Mouse (Mus musculus): Measurements from ENCODE around the gene Sox5.

Sox5 gene

DNA sequence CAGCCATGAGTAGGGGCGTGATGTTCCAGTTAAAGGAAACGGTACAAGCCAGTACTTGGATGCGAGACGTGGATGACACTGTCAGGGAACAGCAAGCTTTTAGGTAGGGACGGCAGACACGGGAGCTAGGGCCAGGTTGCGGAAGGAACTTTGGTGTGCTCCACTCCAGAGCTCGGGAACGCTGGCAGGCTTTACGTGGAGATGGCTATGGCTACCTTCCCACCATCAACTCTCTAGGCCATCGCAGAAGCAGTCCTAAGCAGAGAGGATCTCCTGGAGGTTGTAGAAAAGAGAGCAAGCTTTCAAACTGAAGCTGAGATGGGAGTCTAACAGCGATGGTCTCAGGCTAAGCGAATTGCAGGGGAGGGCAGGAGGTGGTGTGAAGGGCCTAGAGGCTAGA lies 60.9 kb downstream of the Sox5 start:
- DNase-seq (ENCODE audit: extremely low read depth, low read depth) = no peak

DNA sequence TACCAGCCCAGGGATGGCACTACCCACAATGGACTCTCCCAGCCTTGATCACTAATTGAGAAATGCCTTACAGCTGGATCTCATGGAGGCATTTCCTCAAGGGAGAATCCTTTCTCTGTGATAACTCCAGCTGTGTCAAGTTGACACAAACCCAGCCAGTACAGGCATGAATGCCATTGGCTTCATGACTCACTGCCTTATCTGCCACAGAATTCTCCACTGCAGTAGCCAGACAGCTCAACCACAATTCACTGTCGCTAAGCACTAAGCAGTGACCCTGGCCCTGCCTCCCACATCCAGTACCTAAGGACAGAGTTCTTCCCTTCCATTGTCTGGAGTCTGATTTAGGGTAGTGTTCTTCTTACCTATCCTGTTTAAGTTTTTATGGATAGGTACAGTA lies 65.4 kb downstream of the Sox5 start:
- DNase-seq (ENCODE audit: extremely low read depth, low read depth) = no peak

DNA sequence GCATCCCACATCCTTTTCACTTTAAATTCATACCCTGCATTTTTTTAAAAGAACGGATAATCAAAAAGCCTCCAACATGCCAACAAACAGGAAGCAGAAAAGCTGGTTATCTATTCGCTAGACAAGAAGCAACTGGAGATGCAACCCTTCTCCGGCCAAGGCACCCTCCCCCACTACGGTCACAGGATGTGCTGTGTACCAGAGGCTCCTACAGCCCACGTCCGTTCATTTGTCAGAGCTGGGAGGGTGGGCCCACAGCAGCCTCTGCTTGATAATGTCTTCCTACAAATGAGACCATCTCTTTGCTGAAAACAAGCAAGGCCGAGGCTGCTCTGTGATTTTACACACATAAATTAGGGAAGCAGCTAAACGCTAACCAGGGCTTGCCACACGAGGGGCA lies 69.9 kb downstream of the Sox5 start:
- no peak for DNase-seq (ENCODE audit: extremely low read depth, low read depth)

DNA sequence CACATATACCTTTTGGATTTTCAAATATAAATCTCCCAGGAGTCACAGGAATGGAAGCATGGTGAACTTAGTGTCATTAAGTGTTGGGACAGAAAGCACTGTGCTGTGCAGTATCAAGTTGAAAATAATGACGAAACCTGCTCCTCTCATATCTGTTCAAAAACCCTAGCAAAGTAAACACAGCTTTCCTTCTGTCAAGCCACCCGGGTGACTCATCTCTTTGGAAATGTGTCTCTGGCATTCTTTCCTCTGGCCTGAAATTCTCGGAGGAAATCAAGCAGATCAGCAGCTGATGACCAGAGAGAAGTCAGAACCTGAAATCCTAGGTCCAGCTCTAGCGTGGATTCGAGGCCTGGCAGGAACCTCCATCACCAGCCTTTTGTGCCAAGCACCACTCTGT lies 71.0 kb downstream of the Sox5 start:
- DNase-seq (ENCODE audit: extremely low read depth, low read depth) = no peak

DNA sequence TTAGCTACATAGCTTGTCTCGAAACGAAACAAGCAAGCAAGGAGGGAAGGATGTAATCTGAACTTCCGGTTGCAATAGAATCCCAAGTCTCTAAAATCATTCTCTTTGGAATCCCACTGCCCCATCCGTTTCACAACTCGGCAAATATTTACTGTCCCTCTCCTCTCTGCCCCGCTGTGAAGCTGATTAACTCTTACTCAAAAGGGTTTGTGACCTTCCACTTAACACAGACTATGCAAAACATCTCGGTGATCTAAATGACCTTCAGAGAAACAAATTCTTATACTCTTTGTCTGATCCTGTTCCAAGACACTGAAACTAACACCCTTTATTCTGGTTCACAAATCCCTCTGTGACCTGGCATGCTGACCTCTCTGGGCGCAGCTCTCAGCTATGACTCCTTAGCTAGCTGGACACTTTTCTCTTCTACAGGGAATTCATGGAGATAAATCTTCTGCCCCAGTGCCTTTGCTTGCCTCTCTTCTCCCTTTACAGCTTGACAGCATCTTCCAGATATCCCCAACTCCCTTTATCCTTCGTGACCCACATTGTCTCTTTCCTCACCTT lies 72.1 kb downstream of the Sox5 start:
- no peak for DNase-seq (ENCODE audit: extremely low read depth, low read depth)

DNA sequence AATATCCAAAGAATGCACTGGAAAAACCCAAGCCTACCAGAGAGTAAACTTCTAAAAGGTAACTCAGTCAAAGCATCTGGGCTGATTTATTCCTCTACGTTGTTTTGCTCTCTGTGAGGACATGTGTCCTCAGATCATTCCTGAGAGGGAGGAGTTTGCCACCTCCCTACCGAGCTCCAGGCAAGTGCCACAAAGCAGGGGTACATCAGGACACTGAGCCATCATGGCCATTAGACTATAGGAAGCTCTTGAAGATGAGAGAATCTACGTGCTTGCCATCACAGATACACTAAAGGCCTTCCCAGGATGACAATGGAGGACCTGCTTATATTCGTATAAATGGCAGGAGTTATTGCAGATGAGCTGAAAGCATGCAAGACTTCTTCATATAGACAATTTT lies 73.4 kb downstream of the Sox5 start:
- no peak for DNase-seq (ENCODE audit: extremely low read depth, low read depth)

DNA sequence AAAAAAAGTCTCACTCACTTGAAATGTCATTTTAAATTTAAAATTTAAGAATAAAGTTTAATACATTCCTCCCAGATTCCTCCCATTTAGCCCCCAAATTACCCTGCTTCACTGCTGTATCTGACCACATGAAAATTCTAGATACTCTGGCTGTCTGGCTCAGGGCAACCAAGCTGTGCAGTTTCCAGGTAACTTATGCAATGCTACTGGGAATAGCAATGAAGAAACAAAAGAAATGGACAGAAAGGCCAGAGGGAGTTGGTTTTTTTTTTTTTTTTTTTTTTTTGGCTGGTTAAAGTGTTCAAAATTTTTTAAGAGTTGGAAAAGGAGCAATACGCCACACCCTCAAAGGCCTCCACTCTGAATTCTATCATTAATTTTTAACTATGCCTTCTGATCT lies 73.8 kb downstream of the Sox5 start:
- DNase-seq (ENCODE audit: extremely low read depth, low read depth) = no peak

DNA sequence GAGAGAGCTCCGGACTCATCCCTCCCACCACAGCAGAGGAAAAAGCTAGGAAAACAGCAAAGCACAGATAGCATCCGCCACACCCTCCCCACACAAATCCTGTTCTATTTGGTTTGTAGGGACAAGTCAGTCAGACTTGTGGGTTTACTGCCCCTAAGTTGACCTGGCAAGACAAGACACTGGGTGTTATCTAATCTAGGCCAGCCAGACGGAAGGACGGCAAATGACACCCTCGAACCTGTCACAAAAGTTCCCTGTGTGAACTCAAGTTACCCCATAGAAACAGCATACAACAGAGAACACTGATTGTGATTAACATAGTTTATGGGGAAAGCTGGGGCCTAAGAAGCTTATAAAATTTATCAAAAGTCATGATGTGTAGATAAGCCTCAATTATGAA lies 76.8 kb downstream of the Sox5 start:
- DNase-seq (ENCODE audit: extremely low read depth, low read depth) = no peak

DNA sequence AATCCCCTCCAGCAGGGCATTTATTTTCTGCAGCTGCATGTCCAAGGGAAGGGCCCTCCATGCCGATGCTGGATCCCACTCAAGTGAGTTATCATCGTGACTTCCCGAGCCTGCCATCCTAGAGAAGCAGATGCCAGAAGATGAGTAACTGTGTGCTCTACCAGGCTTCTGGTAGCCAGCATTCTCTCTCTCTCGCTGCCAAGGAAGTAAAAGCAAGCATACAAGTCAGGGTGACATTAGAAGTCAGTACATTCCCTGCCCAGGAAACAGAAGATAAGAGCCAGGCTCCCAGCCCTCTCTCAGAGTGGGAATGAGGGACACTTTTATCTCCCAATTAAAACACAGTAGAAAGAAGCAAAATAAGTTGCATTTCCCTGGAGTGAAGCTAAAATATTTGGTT lies 86.1 kb downstream of the Sox5 start:
- DNase-seq (ENCODE audit: extremely low read depth, low read depth) = no peak

DNA sequence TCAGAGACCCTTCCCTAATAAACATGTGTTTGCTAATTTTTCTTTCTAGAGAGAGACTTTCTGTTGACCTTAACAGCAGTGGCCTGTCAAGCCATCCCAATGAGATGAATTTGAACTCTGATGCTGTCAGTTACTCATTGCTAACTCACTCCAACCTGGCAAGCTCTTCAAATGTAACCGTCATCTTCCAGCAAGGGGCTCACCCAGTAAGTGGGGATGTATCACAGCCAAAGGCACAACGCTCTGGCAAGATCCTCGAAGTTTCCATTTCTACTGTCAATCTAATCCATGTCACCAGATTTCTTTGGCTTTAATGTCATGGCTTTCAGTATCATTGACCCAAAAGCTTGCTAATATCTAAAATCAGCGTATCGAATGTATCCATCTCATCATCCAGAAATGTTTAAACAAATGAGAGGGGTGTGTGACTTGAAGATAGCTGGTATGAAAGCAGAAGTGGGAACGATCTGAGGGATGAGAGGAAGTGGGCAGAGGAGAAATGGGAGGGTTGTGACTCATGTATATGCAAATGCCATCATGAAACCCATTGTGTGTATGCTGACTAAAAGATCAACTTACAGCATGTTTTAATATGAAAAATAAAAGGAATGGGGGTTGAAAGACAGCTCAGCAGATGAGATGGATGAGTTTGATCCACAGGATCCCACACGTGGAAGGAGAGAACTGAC lies 88.4 kb downstream of the Sox5 start:
- no peak for DNase-seq (ENCODE audit: extremely low read depth, low read depth)

DNA sequence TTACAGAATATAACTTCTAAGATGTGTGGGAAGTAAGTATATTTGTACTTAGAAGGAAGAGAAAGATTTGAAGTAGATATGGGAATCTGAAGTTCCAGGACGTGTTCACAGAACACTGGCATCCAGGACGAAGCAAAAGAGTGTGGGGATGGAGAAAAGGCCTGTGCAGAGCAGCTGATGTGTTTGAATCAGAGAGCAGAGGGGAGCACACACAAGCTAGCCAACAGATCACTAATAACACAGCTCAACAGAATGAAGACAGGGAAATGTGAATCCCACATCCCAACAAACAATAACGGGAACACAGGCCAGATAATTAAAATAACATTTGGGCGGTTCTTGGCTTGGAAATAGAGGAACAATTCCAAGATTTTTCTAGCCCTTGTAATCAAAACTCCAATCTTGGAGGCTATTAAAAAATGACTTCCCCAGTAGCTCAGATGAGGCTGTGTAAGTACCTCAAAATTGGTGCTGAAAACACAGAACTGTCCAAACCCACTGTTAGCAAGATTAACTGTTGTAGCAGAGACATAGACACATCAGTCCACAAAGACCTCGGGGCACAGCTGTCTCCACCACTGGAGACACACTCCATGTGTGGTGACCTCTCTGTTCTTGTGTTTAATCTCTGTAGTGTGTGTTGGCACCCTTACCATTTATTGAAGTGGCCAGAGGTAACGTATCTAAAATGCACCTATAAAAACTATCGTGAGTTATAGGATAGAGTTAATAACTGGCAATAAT lies 90.3 kb downstream of the Sox5 start:
- no peak for DNase-seq (ENCODE audit: extremely low read depth, low read depth)

DNA sequence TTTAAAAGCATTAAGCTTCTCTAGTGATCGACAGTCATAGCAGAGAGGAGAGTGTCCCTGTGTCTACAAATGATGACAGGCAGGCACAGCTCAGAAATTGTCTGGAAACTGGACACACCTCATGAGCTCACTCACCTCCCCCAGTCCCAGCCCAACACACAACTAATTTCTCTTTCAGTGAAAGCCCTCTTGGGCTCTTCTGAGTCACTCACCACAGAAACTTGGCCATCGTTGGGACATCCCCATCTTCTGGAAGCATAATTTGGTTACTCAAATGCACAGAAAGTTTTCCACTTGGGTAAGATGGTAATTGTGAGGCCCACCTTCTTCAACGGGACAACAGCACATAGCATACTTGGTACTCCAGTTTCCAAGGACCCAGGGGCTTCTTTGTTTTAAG lies 92.7 kb downstream of the Sox5 start:
- DNase-seq (ENCODE audit: extremely low read depth, low read depth) = no peak

DNA sequence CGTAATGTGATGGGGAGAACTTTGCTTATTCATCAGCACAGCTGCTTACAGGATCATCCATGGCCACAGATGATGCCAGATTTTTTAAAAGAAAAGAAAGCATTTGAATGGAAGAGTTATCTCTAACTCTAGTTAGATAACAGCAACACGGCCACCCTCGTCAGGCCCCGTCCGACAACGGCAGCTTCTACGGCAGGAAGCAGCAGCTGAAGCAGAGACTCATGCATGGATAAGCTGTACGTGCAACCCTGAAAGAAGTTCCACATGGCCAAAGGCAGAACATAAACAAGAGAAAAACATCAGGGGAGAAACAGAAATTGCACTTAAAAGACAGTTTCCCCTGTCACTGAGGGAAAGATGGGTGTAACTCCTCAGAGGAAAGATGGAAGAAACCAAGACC lies 94.1 kb downstream of the Sox5 start:
- no peak for DNase-seq (ENCODE audit: extremely low read depth, low read depth)

DNA sequence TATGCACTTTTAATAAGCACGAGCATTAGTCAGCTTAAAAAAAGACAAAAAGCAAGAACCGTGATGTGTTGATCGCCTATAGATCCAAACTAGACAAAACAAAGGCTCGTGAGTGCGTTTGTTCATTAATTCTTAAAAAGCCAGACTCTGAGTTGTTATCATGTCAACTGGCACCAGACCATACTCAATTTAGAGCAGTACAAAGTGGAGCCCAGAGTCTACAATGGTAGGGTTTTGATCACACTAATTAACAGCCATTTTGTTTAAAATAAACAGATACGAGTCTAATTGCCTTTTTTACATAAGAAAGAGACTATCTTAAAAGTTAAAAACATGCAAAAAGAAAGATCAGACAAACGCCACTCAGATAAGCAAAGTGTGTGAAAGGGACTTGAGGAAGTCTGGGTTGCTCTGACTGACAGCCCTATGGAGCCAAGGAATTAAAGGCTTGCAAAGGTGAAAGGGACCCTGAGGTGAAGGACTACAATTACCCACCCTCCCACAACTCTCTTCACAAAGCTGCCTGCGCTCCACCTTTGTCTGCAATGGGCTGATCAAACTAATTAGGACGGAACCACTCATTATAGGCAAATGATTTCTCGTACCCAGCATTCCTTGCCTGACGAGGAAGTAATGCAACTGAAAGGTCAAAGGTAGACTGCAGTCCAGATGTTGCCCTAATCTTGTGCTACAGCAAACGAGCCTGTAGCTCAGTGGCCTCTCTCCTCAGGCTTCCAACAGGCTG lies 100.6 kb downstream of the Sox5 start:
- no peak for DNase-seq (ENCODE audit: extremely low read depth, low read depth)

DNA sequence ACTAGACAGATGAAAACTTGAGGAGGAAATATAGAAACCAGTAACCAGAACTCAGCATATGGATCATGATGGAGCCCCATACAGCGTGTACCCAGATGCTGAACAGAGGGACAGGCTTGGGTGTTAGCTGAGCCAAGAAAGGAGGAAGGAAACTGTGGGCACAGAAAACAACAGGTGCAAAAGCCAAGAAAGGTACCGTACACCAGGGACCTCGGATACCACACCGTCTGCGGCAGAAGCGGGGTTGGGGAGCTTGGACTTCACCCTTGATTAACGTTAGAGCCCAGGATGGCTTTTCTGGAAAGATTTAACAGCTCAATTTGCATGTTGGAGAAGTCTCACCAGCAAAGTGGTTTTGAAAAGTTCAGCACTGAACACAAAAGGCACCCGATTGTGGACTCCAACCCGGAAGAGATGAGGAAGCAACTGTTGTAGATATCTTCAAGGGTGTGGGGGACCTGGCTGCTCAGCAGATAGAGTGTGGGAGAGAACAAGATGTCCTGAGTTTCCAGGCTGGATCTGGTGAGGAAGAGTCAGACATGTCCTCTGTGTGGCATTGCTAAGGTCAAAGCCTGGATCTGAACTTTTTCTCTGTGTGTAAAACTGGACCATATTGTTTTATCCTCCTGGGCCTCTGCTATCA lies 104.2 kb downstream of the Sox5 start:
- DNase-seq (ENCODE audit: extremely low read depth, low read depth) = no peak

DNA sequence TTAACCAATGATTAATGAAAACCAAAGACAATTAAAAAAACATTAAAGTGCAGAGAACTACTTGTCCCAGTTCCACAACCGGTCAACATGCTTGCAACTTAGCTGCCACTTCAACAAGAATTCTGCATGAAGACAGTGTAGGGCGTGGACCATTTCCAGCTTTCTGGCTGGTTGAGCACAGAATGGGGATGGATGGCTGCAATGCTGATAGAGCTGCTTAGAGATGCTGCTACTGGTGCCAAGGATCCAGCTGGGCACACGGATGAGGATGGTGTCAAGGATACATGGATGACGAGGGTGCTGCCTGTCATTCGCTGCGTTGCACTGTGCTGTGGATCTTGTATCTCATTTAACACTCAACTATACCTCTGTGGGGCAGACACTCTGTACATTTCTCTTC lies 106.7 kb downstream of the Sox5 start:
- DNase-seq (ENCODE audit: extremely low read depth, low read depth) = no peak

DNA sequence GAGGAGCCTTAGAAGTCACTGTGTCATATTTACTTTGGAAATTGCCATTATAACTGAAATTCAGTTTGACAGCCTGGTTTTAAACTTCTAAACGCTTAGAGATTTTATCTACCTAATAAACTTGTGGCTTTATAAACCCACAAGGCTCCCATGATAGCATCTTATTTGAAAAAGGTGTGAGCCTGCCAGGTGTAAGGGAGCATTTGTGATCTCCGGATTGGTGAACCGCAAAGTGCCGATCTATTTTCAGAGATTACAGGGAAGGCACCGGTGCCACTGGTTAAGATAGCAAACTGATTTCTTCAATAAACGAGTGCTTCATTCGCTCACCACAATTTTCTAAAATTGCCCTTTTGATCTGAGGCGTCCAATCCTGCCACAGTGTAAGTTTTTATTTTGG lies 107.9 kb downstream of the Sox5 start:
- DNase-seq (ENCODE audit: extremely low read depth, low read depth) = no peak

DNA sequence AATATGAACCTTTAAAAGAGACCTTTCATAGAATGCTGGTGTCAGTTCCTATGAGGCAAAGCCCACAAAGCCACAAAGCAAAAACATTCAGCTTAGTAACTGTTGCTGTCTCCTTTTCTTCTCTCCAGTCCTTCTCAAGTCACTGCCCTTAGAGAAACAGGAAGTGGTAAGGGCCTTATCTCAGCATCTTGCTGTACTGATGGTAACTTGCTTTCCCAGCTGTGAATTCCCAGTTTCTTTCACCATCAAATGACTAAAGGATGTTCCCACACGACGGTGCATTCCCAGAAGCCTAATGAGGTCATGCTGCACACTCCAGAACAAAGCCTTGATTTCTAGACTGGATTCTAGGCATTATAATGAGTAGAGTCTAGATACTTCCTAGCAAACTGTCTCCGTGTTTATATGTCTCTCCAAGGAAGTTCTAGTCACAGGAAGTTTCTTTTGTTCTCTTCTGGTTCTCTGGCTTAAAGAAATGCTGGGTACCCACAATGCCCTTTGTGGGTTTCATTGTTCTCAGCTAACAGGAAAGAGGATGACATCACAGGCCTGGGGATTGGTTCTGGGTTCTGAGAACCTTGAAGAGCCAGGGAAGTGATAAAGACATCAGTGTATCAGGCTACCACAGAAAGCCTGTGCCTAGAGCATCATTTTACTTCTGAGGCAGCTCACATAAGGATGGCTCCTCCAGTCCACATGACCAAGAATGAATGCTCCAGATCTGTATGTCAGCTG lies 111.2 kb downstream of the Sox5 start:
- DNase-seq (ENCODE audit: extremely low read depth, low read depth) = no peak

DNA sequence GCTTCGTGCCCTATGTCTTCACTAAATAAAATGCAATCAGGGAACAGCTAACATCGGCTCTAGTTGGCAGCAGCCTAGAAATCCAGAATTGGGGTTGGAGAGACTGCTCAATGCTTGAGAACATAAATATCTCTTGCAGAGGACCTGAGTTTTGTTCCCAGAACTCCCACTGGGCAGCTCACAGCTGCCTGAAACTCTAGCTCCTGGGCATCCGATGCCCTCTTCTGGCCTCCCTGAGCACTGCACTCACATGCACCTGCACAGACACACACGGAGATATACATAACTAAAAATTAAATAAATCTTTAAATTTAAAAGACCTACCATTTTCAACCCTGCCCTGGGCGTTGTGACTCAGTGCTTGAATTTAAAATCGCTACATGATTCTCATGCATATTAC lies 115.2 kb downstream of the Sox5 start:
- no peak for DNase-seq (ENCODE audit: extremely low read depth, low read depth)

DNA sequence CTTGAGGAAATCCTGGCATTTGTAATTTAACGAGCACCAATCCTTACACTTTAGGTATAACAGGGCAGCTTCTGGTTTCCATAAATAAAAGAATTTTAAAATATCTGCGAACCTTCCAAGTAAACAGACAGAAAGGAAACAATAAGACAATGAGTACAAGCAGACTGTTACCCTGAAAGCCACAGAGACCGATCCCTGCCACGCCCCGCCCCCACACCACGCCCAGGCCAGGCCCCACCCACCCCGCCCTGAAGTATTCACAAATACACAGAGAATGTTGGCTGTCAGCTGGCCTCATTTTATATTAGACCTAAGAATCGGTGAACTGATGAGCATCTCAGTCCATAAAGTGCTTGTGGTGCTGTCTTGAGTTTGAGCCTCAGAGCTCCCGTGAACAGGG lies 117.0 kb downstream of the Sox5 start:
- no peak for DNase-seq (ENCODE audit: extremely low read depth, low read depth)

DNA sequence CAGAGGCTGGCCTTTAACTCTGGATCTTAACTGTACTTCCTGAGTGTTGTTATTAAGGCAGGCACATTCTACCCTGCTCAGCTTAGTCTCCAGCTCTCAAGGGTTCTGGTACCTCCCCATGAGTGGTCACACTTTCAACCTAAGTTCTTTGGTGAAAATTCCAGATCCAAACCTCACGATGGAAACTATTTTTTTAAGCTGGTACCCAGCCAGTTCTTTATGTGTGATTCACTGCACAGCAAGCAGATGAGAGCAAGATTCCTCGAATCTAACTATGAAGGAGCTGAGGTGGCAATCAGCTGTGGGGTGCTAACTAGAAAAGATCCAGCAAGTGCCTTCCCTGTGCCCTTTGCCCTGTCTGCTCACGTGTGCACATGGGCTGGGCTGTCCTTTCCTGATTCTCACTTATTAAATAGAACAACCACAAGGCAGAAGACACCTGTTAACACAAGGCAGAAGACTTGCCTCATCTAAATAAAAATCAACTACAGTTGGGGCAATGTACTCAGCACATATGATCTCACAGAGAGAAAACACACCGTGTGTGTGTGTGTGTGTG lies 118.2 kb downstream of the Sox5 start:
- no peak for DNase-seq (ENCODE audit: extremely low read depth, low read depth)

Data from MEL-GATA-1-ER (cell line).